Mouse (Mus musculus): ENCODE measurements around the gene Olfr213. TPM values are rescaled to one million over a fixed set of nuclear protein-coding genes. Genes with fewer than 3 reads are reported as not detected.

Olfr213 gene
- polyA plus RNA-seq, 1 experiment from 2014 or later = not detected

Other genes with a start within 250 kb of the Olfr213 start
- gene March8, start 200.4 kb upstream of the Olfr213 start, polyA plus RNA-seq (2016; fragmentation: Nextera tagmentation; extraction: Ambion mirVana) = 52.2 and 54.7 TPM in 2 replicates
- gene Alox5, start 77.3 kb upstream of the Olfr213 start, polyA plus RNA-seq (2016; fragmentation: Nextera tagmentation; extraction: Ambion mirVana) = 0.29 and 0.53 TPM in 2 replicates
- not detected in 2 replicates for gene Olfr211, start 49.4 kb upstream of the Olfr213 start, polyA plus RNA-seq (2016; fragmentation: Nextera tagmentation; extraction: Ambion mirVana)
- gene Olfr212, start 31.9 kb upstream of the Olfr213 start, polyA plus RNA-seq (2016; fragmentation: Nextera tagmentation; extraction: Ambion mirVana) = not detected in 2 replicates
- 0.28 and 0.68 TPM in 2 replicates for gene Gm5580, start 12.7 kb downstream of the Olfr213 start, polyA plus RNA-seq (2016; fragmentation: Nextera tagmentation; extraction: Ambion mirVana)
- not detected in 2 replicates for gene Olfr214, start 15.8 kb downstream of the Olfr213 start, polyA plus RNA-seq (2016; fragmentation: Nextera tagmentation; extraction: Ambion mirVana)
- gene Olfr215, start 45.7 kb downstream of the Olfr213 start, polyA plus RNA-seq (2016; fragmentation: Nextera tagmentation; extraction: Ambion mirVana) = not detected in 2 replicates
- 316 and 342 TPM in 2 replicates for gene Zfp422, start 90.5 kb downstream of the Olfr213 start, polyA plus RNA-seq (2016; fragmentation: Nextera tagmentation; extraction: Ambion mirVana)
- gene Depp1, start 112.2 kb downstream of the Olfr213 start, polyA plus RNA-seq (2016; fragmentation: Nextera tagmentation; extraction: Ambion mirVana) = 4.2 and 4.8 TPM in 2 replicates
- 17.1 and 19.9 TPM in 2 replicates for gene Rassf4, start 135.5 kb downstream of the Olfr213 start, polyA plus RNA-seq (2016; fragmentation: Nextera tagmentation; extraction: Ambion mirVana)
- 0.11 and 0.14 TPM in 2 replicates for gene Tmem72, start 178.5 kb downstream of the Olfr213 start, polyA plus RNA-seq (2016; fragmentation: Nextera tagmentation; extraction: Ambion mirVana)